ENCODE assay signal across 8 mouse cellular contexts in genomic region chr4:89140832-89141231, GRCm38 (mm10). TPM values are rescaled to one million over a fixed set of nuclear protein-coding genes. Genes with fewer than 3 reads are reported as not detected.
A peak's percentile ranks its signal among the peaks of the same experiment; 100 is the strongest.
DNase-seq lines count a peak whose midpoint lies in the region; ATAC-seq lines count a peak whose summit lies in the region.

No protein-coding gene starts in this region.

- DNase-seq in hindbrain, embryonic 11.5 days (ENCODE audit: low spot score) = no peak
- peak; percentile 81 for DNase-seq in adrenal gland, adult 2 months
- peak; percentile 48 to 80 for DNase-seq in heart, adult 9 months (ENCODE audit: low spot score in 2 of 2)
- peak; percentile 35 for DNase-seq in left cerebral cortex, adult 11 months (ENCODE audit: low spot score)
- DNase-seq in telencephalon, adult 2 months (ENCODE audit: low read depth, low spot score) = peak; percentile 33
- no peak for DNase-seq in limb, embryonic 10.5 days (ENCODE audit: low spot score)
- no peak for DNase-seq in thymus, postnatal 4 days

- no peak overlapping the region for H3K4me2 ChIP-seq in hindbrain, embryonic 16.5 days (ENCODE audit: low read length)
- no peak overlapping the region for H3K4me2 ChIP-seq in hindbrain, embryonic 11.5 days (replicated peaks; ENCODE audit: low read depth, low read length)

- no peak overlapping the region for H3K4me3 ChIP-seq in hindbrain, embryonic 16.5 days (ENCODE audit: low read length)
- H3K4me3 ChIP-seq in hindbrain, embryonic 11.5 days (ENCODE audit: low read depth, low read length) = no peak overlapping the region
- no peak overlapping the region for H3K4me3 ChIP-seq in limb, embryonic 10.5 days

- 63% methylated on average over 5 of the region's 5 CpGs for WGBS in hindbrain, embryonic 16.5 days
- WGBS in hindbrain, embryonic 11.5 days = 85% methylated on average over 5 of the region's 5 CpGs
- WGBS in limb, embryonic 10.5 days = 84% methylated on average over 5 of the region's 5 CpGs

- H3K4me1 ChIP-seq in hindbrain, embryonic 16.5 days (ENCODE audit: control insufficient read depth, insufficient read depth, low read depth, low read length) = peaks cover 12% of the 10 kb centered on the region
- no peaks in the 10 kb centered on the region; the same call in 1 of the 2 replicates for H3K4me1 ChIP-seq in hindbrain, embryonic 11.5 days (replicated peaks; ENCODE audit: control insufficient read depth, insufficient read depth, low read length)
- peaks cover 28% of the 10 kb centered on the region for H3K4me1 ChIP-seq in limb, embryonic 10.5 days

- no peaks in the 10 kb centered on the region for H3K36me3 ChIP-seq in hindbrain, embryonic 16.5 days (ENCODE audit: control insufficient read depth, insufficient read depth, low read length)
- no peaks in the 10 kb centered on the region; the same call in 1 of the 2 replicates for H3K36me3 ChIP-seq in hindbrain, embryonic 11.5 days (ENCODE audit: control insufficient read depth, insufficient read depth, low read length)
- H3K36me3 ChIP-seq in limb, embryonic 10.5 days = peaks cover 43% of the 10 kb centered on the region

- ATAC-seq in hindbrain, embryonic 16.5 days = peak; percentile 43
- ATAC-seq in hindbrain, embryonic 11.5 days (ENCODE audit: low FRiP score) = no peak

- H3K27ac ChIP-seq in hindbrain, embryonic 16.5 days (ENCODE audit: low read depth, low read length) = no peak overlapping the region
- H3K27ac ChIP-seq in hindbrain, embryonic 11.5 days (ENCODE audit: low read depth, low read length) = no peak overlapping the region
- H3K27ac ChIP-seq in limb, embryonic 10.5 days = no peak overlapping the region

- H3K27me3 ChIP-seq in hindbrain, embryonic 16.5 days (replicated peaks; ENCODE audit: control insufficient read depth, insufficient read depth, low read length) = no peaks in the 10 kb centered on the region
- H3K27me3 ChIP-seq in hindbrain, embryonic 11.5 days (ENCODE audit: control insufficient read depth, insufficient read depth, low read length) = no peaks in the 10 kb centered on the region
- H3K27me3 ChIP-seq in limb, embryonic 10.5 days (ENCODE audit: low read depth, poor library complexity, severe bottlenecking) = no peaks in the 10 kb centered on the region

- H3K9me3 ChIP-seq in hindbrain, embryonic 16.5 days (ENCODE audit: control insufficient read depth, low read length) = no peaks in the 10 kb centered on the region
- H3K9me3 ChIP-seq in hindbrain, embryonic 11.5 days (ENCODE audit: control insufficient read depth, low read length) = no peaks in the 10 kb centered on the region
- no peaks in the 10 kb centered on the region for H3K9me3 ChIP-seq in limb, embryonic 10.5 days (replicated peaks)

- no peak overlapping the region for H3K9ac ChIP-seq in hindbrain, embryonic 16.5 days (ENCODE audit: low read depth, low read length)
- H3K9ac ChIP-seq in hindbrain, embryonic 11.5 days (ENCODE audit: low read depth, low read length) = no peak overlapping the region

RNA-seq across cellular contexts. Expression of gene Mtap, which starts 3.9 kb away (rescaled TPM):
- 28.3 and 29.1 TPM in 2 replicates for polyA plus RNA-seq in hindbrain, embryonic 16.5 days (2015; fragmentation: Nextera tagmentation; extraction: Ambion mirVana)
- 81.4 and 86.6 TPM in 2 replicates for polyA plus RNA-seq in hindbrain, embryonic 11.5 days (2014; fragmentation: Nextera tagmentation; extraction: Ambion mirVana)
- 10 to 100 TPM; 41.9 to 46.2 TPM for total RNA-seq in adrenal gland, adult 2 months (2021)
- polyA plus RNA-seq in adrenal gland, adult 2 months (2012; rRNA removed) = 3.0 and 3.7 TPM in 2 replicates
- polyA plus RNA-seq in limb, embryonic 10.5 days (2016; fragmentation: Nextera tagmentation; extraction: Ambion mirVana) = 117 and 141 TPM in 2 replicates

Comparison
In these comparisons a context has a peak if more than half of its experiments do, and no peak if none do; other contexts are left out.
1. DNase-seq: peak in adrenal gland, adult 2 months (single experiment), heart, adult 9 months (2 of 2), left cerebral cortex, adult 11 months (single experiment) and telencephalon, adult 2 months (single experiment); none in hindbrain, embryonic 11.5 days (single experiment), limb, embryonic 10.5 days (single experiment) and thymus, postnatal 4 days (single experiment).